Mouse (Mus musculus) spleen, adult 12 weeks (tissue): ENCODE measurements around the gene Angpt4.

Experiments used
- DNase-seq: peaks from one replicate; pipeline ENCODE4 v3.0.0; 2022; ENCODE audit warnings: low spot score

Gene Angpt4

DNA sequence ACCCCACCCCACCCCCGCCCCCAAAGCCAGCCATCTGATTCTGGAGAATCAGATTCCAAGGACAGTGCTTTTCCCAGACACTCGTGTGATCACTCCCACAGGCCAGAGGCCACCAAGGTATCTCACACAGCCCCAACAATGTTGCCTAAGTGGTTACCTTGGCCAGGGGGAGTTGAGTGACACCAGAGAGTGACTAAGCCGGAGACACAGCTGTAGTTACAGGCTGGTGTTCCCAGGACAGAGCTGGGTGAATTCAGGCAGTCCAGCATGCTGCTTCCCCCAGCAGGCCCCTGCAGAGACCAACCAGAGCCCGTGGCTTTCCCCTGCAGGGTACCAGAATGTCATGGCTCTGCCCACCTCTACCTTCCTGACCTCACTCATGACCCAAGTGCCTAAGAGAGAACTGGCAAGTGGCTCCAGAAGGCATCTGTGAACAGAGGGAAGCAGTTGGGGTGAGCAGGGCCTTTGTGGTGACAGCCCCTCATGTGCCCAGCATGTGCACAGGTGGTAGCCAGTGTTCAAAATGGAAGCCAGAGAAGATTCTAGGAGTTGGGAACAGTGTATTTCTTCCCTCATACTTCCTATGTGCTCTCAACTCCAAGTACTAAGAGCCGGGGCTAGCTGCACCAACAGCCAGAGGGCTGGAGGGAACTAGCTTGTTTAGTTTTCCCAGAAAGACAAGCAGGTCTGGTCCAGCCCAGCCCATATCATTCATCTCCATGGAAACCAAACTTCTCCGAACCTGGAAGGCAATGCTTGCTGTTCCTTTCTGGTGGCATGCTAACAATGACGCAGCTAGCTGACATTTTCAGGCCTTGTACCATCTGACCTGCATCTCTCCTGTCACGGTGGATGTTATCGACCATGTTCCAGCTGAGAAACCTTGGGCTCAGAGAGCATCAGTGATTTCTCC, 50.5 kb downstream of the Angpt4 start:
- DNase-seq: no peak

DNA sequence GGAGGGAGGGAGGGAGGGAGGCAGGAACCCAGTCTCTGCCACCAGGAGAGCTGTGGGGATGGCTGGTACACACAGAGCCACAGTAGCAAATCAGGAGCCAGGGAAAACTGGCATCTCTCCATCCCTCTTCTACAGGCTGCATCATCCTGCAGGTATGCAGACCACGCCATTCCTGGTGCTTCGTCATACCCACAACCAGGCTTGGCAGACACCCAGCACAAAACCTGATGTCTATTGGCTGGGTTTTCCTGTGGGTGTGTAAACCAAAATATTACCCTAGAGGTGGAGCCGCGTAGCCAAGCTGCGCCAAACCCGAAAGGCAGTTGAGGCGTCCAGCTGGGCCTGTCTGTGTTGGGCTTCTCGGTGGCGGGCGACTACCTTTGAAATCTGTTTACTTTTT, 51.5 kb downstream of the Angpt4 start:
- no peak for DNase-seq

DNA sequence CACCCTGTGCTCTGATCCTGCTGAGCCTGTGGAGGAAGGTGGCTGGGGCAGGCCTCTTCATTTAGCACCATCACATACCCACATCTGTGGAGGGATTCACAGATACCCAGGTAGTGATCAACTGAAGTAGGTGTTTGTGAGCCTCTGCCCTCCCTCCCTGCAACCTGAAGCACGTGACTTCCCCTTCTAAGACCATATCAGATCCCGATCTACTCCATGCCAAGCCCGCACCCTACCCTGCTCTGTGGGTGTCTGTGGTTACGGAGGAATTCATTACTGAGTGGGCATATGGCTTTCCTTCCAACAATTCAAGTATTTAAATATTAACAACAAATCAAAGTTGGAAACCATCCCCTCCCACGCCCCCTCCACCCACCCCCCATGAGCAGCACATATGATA, 52.3 kb downstream of the Angpt4 start:
- no peak for DNase-seq

DNA sequence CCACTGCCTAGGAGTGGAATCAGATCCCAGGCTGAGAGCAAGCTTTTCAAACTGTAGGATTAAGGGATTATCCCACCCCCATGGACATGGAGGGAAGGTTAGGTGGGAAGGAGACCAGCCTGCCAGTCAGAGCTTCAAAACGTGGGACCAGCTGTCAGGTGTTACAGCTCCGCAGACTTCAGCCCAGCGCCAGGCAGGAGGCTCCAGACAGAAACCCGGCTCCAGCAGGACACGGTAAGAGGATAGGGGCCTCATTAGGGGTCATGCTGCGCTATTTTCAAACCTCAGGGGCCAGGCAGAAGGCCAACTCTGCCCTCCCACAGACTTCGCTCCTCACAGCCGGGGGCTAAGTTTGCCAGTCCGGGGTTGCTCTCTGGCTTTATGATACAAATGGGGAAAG, 53.0 kb downstream of the Angpt4 start:
- DNase-seq: no peak

DNA sequence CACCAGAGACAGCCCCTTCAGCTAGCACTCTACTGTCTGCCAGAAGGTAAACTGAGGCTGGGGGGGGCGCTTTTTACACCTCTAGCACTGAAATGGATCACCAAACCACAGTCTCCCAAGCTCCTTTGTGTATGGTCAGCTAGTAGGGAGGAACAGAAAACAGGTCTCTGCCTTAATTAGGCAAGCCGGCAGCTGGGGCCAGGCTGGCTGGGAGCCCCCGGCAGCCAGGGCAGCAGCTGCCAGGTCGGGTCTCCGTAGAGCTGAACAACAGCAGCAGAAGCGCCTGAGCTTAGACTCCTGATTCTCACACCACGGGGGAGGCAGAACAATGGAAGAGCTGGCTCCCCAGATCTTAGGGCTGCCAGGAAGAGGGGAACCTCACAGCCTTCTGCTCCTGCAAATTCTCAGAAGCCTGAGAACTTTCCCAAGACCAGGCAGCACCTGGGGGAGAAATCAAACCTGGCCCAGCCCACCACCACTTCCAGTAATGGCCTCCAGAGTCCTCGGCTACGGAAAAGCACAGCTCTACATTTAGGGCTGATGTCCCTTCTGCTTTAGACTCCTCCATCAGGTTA, 56.3 kb downstream of the Angpt4 start:
- no peak for DNase-seq

DNA sequence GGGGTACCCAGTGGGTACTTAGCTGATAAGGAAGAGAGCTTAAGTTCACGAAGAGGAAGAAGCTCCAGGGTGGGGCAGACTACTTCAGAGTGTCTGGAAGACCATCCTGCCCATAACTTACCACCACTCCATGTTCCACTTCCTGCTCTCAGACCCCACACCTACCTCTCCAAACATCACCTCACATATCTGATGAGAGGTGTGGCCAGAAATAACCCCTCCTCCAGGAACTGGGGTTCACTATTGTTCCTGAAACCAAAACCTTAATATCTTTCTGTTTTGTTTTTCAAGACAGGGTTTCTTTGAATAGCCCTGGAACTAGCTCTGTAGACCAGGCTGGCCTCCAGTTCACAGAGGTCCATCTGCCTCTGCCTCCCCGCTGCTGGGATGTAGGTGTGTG, 56.8 kb downstream of the Angpt4 start:
- no peak for DNase-seq

DNA sequence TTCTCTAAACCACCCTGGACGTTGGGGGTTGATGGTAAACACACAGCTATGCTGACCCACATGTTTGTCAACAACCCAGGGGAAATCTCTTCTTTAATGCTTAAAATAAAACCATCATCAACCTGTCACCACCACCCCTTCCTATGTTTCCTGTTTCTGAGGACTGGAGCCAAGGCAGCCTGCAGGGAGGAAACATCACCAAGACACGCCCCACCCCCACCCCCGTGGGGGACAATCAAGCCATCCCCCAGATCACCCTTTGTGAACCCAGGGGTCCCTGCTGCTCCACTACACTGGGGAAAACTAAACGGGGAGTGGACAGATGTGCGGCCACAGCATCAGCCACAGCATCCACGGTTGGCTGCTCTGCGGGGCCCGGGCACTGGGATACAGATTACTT, 57.4 kb downstream of the Angpt4 start:
- no peak for DNase-seq

DNA sequence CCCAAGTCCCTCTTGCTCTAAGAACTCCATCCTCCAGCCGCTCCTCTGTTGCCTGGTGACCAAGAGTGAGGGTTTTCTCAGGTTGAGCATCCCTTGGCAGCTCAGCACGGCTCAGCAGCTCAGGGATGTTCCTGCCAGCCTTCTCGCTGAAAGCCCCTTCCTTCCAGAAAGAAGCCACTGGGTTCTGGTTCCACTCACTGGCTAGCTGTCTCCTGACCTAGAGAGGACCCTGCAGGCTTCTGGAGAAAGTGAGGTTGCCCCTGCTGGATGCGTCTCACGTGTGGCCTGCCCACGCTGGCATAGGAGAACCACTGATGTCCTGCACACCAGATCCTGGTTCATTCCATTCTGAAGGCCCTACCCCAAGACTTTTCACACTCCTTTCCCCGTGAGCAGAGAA, 58.0 kb downstream of the Angpt4 start:
- no peak for DNase-seq

DNA sequence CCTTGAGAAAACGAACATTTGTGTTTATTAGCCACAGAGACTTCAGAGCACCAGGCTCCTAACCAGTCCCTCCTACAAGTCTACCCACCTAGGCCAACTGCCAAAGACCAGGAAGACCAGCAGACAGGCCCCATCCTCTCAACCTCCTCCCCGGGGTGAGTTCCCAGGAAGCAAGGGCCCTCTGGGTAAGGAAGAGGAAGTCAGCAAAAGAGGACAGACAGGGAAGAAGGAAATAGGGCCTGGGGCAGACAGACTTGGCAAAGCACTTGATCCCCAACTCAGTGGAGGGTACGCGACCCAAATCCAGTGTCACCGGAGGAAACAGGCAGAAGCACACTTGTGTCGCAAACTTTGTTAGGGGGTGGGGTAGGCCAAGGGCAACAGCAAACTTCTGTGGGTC, 58.4 kb downstream of the Angpt4 start:
- no peak for DNase-seq

DNA sequence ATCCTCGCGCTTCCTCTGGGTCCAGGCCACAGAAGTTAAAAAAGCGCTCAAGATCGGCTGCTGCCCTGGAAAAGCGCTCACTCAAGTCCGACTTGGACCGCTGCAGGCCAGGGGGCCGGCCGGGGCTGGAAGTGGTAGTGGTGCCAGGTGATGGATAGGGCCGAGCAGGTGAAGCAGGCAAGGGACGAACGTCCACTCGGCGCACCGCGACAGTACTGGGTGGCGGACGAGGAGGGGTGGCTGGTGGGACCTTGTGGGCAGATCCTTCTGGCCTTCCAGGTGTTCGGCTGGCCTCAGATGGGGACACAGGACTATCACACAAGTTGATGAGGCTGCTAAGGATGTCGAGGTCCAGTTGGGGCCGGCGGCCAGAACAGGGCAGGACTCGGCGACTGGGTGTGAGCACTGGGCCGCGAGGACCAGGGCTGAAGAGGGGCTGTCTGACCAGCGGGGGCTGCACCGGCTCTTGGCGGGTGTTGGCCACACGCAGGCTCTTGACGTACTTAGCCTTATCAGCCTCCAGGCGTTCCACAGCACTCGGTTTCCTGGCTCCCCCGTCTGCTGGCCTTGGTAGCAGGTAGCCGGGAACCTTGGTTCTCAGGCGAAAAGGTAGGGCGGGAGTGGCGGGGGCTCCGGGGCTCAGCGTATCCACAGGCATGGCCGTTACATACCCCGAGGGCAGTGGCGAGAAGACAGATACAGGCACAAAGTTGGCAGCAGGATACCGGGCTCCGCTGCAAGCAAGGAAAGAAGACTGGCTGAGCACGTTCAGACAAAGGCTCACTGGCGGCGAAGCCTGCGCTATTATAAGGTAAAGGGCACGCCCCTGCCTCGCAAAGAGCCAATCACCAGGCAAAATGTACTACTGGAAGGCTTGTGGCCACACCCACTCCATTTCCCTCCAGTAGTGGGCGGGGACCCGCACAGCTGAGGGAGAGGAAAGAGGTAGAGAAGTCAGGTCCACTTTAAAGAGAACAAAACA, 59.5 kb downstream of the Angpt4 start:
- peak; percentile 46 for DNase-seq

DNA sequence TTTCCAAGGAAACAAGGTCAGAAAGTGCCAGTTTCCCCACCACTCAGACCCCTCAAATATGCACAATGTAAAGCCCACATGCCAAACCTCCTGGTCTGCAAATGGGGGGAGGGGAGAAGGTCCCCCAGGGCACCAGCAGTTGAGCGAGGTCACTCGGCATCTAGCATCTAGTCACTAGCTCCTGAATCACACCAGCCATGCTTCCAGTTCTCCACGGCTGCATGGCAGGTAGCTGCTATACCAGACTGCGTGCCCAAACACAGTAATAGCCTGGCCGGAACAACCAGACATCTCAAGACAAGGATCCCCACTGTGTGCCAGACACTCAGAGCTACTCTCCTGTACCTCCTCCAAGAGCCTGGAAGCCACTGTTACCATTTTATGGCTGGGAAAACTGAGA, 60.7 kb downstream of the Angpt4 start:
- no peak for DNase-seq

DNA sequence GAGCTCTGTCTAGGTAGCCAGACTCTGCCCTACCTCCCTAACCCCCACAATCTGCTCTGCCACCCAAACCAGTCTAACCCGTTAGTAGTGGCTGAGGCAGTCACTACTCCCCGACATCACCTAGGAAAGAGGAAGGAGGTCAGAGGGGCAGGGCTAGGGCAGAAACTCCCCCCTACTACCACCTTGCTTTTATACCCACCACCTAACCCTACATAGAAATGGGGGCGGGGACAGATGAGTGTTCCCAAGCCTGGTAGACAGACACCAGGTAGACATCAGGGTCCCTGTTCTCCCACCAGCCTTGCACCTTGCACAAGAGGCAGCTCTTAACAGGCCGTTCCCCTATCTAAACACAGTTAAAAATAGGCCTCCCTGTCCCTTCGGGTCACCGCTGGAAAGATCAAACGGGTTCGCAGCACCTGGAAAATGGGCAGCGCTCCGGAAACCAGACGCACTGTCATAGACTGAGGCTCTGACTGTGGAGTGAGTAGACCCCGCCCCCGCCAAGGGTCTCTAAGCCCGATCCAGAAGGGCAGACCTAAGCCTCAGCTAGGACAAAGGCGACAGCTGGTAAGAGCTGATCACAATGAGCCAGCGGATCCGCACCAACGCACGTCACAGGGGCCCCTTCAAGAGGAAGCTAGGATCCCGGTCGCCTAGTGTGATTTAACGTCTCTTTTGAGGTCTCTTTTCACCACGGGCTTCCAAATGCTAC, 62.0 kb downstream of the Angpt4 start:
- DNase-seq: no peak

DNA sequence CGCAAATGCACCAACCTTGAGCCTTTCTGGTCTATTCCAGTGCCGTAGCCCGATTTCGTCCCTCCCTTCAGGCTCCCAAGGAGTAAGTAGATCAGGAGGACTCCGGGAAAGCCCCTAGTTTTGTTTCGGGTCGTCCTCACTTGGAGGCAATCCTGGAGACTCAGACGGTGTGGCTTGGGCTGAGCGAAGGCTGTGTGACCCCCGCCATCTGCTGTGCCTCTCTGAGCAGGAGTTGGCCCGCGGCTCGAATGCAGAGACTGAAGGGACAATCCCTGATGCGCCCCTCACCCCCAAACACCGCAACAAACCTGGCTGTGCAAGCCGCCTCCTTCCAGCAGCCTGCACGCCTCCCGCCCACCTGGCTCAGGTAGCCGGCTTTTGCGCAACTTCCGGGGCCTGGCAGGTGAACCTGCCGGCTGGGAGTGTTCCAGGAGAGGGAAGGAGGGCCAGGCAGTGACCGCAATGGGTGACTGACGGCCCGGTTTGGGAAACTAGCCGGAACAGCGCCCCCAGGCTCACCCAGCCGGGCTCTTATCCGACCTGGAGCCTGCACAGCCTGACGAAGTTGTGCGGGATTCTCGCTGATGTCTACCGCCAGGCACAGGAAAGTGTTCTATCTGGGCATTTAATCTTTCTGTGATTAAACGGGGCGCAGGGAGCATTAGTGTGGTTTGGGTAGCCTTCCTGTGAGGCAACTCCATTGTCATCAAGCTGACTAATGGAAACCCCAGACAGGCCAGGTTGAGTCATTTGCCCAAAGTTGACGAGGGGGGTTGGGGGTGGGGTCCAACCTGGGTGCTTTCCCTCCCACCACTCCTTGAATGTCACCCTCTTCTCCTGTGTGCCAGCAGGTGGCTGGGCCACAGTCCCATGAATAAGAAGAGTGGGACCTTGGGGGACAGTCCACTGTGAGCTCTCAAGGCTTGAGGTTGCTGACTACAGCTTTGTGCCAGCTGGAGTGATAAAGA, 62.9 kb downstream of the Angpt4 start:
- no peak for DNase-seq

DNA sequence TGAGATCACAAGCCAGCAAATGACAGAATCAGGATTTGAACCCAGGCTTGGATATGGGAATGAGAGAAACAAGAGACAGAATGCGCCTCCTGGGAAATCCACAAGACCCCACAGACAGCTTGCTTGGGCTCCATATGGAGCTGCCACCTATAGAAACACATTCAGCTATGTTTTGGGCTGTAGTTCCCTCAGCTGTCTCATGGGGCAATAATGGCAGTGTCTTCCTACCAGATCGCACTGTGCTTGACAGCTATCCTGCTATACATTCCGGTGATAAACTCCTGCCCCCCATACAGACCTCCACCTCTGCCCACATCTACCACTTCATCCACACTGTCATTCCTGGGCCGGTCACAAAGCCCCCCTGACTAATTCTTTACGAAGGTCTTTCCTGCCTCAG, 64.3 kb downstream of the Angpt4 start:
- no peak for DNase-seq

DNA sequence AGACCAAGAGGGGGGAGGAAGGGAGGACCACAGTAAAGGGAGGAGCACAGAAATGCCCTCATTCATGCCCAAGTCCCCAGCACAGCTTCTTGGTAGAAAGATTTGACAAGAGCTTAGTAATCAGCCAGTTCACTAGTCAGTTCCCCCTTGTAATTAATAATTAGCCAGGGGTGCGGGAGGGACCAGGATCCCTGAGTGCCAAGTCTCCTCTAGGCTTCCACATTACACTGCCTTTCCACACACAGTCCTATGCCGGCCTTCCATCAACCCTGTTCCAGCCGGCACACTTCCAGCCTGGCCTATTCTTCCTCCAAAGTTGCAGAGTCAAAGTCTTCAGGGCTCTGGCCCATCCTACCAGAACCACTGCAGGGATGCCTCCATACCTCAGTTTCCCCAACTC, 65.1 kb downstream of the Angpt4 start:
- DNase-seq: no peak

DNA sequence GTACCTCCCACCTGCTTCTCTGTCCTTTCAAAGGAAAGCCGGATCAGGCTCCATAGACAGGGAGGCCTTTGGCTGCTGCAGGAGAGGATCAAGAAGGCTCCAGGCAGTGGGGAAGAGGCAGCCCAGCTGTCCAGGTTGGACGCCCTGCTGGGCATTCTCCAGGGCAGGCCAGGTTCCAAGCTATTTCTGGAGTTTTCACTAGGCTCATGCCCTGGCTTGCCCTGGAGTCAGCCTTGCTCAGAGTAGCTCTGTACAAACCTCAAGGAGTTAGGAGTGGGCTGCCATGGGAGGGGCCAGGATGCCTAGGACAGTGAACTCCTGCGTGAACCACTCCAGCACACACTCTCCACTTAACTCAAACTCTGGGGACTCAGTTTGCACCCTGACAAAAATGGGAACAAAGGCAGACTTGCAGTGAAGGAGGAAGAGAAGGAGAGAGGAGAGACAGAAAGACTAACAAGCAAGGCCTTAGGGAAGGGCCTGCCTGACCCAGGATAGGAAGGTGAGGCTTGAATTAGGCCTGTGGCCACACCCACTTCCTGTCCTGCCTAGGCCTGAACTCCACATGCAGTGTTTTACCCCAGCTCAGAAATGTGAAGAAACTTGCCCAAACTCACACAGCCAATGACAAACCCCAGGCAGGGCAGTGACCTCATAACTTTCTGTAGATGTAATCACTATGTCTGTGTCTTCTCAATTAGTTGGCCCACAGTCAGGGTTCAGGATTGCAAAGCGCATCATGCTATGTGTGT, 66.9 kb downstream of the Angpt4 start:
- no peak for DNase-seq

DNA sequence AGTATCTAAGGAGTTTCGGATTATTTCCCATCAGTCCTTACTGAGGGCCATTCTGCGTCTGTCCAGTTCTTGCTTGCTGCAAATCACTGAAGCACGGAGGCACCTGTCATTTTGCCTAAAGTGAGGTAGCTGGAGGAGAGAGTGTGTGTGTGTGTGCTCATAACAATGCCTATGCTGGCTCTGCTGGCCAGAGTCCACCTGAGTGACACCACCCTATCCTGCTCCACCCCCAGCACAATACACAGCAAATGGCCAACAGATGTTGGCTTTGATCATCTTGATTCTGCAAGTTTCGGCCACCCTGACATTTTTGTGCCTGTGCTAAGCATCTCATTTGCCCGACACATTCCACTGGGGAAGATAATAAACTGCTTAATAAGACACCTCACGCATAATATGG, 67.5 kb downstream of the Angpt4 start:
- DNase-seq: no peak

DNA sequence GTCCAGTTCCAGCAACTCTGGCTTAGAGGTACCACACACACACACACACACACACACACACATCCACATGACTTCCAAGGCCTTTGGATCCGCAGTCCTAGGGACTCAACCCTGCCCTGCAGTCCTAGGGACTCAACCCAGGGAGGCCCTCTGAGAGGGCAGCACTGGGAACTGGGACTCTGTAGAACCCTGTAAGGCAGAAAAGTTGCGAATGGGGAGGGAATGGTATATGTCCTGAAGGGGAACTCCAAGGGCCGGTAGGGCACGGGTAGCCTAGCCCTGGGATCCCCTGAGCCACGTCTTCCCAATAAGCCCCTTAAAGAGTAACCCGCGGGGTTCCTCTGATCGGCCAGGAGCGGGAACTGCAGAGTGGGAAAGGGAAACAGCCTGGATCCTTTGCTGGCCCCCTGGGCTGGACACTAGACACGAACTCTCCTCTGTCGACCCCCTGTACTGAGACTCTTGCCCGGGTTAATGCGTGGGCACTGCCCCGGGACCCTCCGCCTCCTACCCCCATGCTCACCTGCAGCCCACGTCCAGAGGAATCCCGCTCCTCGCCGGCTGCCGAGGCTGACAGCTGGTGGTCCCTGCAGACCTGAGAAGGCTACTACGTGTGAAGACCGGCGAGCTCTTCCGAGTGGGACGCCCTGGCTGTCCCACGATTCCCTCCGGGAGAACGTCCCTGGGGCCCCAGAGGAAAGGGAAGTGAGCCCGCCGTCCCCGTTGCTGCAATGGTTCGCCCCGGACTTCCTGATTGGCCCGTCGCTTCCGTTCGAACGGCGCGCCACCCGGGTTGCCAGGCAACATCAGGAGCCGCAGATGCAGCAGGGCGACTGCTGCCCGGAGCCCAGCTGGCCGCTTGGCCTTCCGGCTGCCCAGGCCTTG, 68.7 kb downstream of the Angpt4 start, which contains the start of gene Fam110a:
Fam110a (minus strand) TSS at position 750 of the 885 bp plus-strand sequence.
- peak; percentile 74 for DNase-seq

DNA sequence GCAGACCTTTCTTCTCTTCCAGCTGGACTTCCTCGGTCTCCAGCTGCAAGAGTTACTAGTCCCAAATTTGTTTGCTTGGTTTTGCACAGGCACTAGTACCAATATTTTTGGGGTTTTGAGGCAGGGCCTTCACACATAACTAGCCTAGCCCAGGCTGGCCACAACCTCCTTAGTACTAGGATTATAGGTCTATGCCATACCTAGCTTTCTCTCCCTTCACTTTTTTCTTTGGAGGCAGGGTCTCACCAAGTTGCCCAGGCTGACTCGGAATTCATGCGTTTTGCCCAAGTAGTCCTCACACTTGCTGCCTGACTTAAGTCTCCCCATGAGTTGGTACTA, 69.3 kb downstream of the Angpt4 start:
- DNase-seq: no peak
